Mouse (Mus musculus) C2C12 (cell line): Measurements from ENCODE around the gene Bbs7.

ENCODE experiments used
- CEBPB ChIP-seq: IDR thresholded peaks from one replicate; pipeline ENCODE4 v1.6.1; 2011; ENCODE audit warnings: low read depth, mild to moderate bottlenecking, control low read depth, moderate library complexity
- CTCF ChIP-seq: IDR thresholded peaks from one replicate; pipeline ENCODE4 v1.5.1; 2011; ENCODE audit not compliant: control insufficient read depth, insufficient read depth, insufficient read length
- MYOG ChIP-seq: IDR thresholded peaks from one replicate; pipeline ENCODE4 v1.6.1; 2011; ENCODE audit not compliant: control insufficient read depth, insufficient read length; ENCODE audit errors: extremely low read depth

DNA sequence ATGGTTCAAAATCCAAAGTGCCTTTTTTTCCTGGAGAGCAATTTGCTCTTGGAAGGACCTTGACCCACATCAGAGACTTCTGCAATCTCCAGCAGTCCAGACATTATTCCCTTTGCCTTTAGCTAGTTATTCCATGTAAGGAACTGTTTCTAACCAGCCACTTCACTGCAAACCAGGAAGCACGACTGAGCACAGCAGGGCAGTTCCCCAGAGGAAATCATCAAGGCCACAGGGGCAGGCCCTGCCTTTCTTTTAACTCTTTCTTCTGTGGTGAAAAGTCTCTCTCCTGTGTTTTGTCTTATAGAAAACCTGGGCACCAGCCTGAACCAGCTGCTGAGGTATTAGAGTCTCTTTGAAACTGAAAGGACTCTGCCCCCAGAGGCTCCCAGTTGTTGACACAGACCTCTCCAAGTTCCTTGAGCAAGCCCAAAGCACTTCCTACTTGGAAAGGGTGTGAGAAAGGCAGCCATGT lies 80.0 kb downstream of the Bbs7 start:
- no peak for TF ChIP-seq CTCF
- TF ChIP-seq CEBPB: no peak
- TF ChIP-seq MYOG: no peak
